Mouse (Mus musculus) ES-Bruce4 (cell line): ENCODE results near the gene Kcnmb1.

Source experiments
- CTCF ChIP-seq: IDR thresholded peaks from one replicate; pipeline ENCODE4 v1.8.1; 2011; ENCODE audit warnings: low read depth, low read length
- POLR2A ChIP-seq: IDR thresholded peaks from one replicate; pipeline ENCODE4 v1.8.1; 2011; ENCODE audit warnings: low read length; ENCODE audit not compliant: insufficient read depth

DNA sequence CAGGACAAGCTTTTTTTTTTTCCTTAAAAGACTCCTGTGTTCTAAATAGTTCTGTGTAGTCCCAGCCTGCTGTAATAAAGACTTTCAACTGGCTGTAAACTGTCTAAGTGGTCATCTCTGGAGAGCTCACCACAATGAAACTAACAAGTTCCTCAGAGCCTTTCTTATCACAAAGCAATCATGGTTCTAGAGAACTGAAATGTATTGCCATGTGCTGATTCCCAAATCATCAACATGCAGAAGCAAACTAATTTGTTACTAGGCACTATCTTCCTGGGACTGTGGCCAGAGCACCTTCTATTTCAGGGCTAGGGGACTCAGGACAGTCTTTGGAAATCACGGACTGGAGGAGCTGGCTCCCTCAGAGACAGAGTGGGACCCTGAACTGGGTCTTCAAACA is 19.2 kb upstream of the Kcnmb1 start:
- TF ChIP-seq POLR2A, result no peak
- no peak for TF ChIP-seq CTCF
